Mouse (Mus musculus): Measurements from ENCODE around the gene Elac2. TPM values are rescaled to one million over a fixed set of nuclear protein-coding genes. Genes with fewer than 3 reads are reported as not detected.

Elac2 gene
- polyA plus RNA-seq (2012; rRNA removed; ENCODE audit: low replicate concordance) = 24.7 and 25.2 TPM in 2 replicates

DNA sequence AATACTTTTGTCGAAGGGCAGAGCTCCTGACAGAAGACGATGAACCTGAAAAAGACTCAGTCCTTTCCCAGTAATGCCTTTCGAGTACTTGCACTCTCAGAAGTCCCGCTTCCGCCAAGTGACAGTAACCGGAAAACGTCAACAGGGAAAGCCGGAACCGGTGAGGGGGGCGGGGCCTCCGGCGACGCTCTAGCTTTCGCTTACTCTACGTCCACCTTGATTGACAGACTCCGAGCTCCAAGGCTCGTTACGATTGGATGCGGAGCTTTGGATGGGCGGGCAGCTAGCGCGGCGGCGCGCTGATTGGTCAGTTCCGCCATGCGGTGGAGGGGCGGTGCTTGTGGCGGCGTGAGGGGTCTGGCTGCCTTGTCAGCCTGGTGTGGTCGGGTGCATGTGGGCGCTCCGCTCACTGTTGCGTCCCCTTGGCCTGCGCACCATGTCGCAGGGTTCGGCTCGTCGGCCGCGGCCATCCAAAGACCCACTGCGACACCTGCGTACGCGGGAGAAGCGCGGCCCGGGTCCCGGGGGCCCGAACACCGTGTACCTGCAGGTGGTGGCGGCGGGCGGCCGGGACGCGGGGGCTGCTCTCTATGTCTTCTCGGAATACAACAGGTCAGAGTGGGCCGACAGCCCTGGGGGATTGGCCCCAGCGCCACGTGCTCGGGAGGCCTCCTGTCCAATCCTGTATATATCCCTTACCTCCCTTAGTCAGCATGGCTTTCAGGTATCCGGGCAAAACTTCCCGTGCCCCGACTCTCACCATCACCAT is at the start of gene Elac2:
TSS of gene Elac2 (plus strand) at position 319 of the 769 bp plus-strand sequence.

Other genes starting within 250 kb of the Elac2 start
- not detected in 2 replicates for gene 1700086D15Rik, start 180.9 kb downstream of the Elac2 start, polyA plus RNA-seq (2012; rRNA removed; ENCODE audit: low replicate concordance)
- 2.1 and 9.4 TPM in 2 replicates for gene Arhgap44, start 183.9 kb downstream of the Elac2 start, polyA plus RNA-seq (2012; rRNA removed; ENCODE audit: low replicate concordance)

Measured in subcutaneous adipose tissue, adult 2 months (tissue).